In the genomic region with DNA sequence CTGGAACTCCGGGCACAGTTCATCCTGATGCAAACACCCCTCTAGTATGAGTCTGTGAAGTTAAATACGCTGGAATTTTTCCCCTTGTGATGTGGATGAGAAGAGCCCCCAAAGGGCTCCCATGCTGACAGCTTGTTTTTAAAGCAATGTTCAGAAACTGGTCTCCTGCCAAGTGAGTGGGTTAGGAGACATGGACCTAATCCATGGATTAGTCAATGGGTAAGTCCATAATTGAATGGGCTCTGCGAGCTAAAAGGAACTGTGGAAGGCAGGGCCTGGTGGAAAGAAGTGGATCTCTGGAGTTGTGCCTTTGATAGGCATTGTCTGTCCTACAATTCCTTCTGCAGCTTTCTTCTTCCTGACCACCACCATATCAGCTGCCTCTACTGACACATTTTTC, we compare ENCODE assay signal across 19 mouse cellular contexts.
"Had no signal": no experiment of that assay in that cellular context is flagged by ENCODE, and none has a peak within 500 bp of the region (broad histone marks: within the 10 kb centered on the region; RNA-seq: fewer than 3 reads in every experiment).

No protein-coding gene starts in this region.

- H3K4me3 ChIP-seq: lung, embryonic 15.5 days; megakaryocyte, embryonic 14.5 days; midbrain, embryonic 13.5 days; midbrain, embryonic 15.5 days; neural tube, embryonic 12.5 days had no signal

- H3K9ac ChIP-seq: lung, embryonic 15.5 days; midbrain, embryonic 13.5 days; midbrain, embryonic 15.5 days; neural tube, embryonic 12.5 days had no signal

- DNase-seq: lung, adult 2 months; lung, postnatal 14 days; lung, postnatal 36 days; retina, postnatal 1 day; right cerebral cortex, adult 18-20 months; right cerebral cortex, postnatal 25 days; right cerebral cortex, postnatal 4 days; spleen, adult 18-20 months; thymus, adult 18-20 months; thymus, postnatal 14 days; thymus, postnatal 36 days had no signal

- H3K4me1 ChIP-seq: lung, embryonic 15.5 days; megakaryocyte, embryonic 14.5 days; midbrain, embryonic 13.5 days; midbrain, embryonic 15.5 days; neural tube, embryonic 12.5 days had no signal

- H3K27me3 ChIP-seq: lung, embryonic 15.5 days; megakaryocyte, embryonic 14.5 days; midbrain, embryonic 13.5 days; midbrain, embryonic 15.5 days; neural tube, embryonic 12.5 days had no signal

- H3K36me3 ChIP-seq: lung, embryonic 15.5 days; midbrain, embryonic 13.5 days; midbrain, embryonic 15.5 days; neural tube, embryonic 12.5 days had no signal

- H3K4me2 ChIP-seq: lung, embryonic 15.5 days; midbrain, embryonic 11.5 days; midbrain, embryonic 13.5 days; midbrain, embryonic 15.5 days; neural tube, embryonic 12.5 days had no signal

- H3K27ac ChIP-seq: lung, embryonic 15.5 days; macrophage; midbrain, embryonic 13.5 days; midbrain, embryonic 15.5 days; neural tube, embryonic 12.5 days had no signal

- ATAC-seq: lung, postnatal 0 days; midbrain, embryonic 13.5 days; midbrain, embryonic 15.5 days had no signal

- H3K9me3 ChIP-seq: lung, embryonic 15.5 days; megakaryocyte, embryonic 14.5 days; midbrain, embryonic 13.5 days; midbrain, embryonic 15.5 days; neural tube, embryonic 12.5 days had no signal
